Mouse (Mus musculus) CD8-positive naive resting alpha-beta T cell, adult 57 days (primary cell): ENCODE measurements around the gene Ppwd1. TPM values are rescaled to one million over a fixed set of nuclear protein-coding genes. Genes with fewer than 3 reads are reported as not detected.

Experiments
- total RNA-seq: library from RNA; stranded (reverse); gene quantifications from one replicate; pipeline ENCODE4 v1.2.4, GENCODE M21; 2023

Gene Ppwd1
- 25.9 TPM for total RNA-seq

GRCm38 (mm10) chr13:104228384-104229066, at the start of gene Ppwd1, which contains the start of gene Cenpk:
Gene Ppwd1 (minus strand): TSS chr13:104228843.
Gene Cenpk (plus strand): TSS chr13:104228611.

GRCm38 (mm10) chr13:104178650-104179121, 50.0 kb downstream of the Ppwd1 start, which contains the start of gene Trim23:
Gene Trim23 (plus strand): TSS chr13:104178797.

GRCm38 (mm10) chr13:104177796-104178649, 50.6 kb downstream of the Ppwd1 start, which contains the start of gene Trappc13:
Gene Trappc13 (minus strand): TSS chr13:104178469.

Other genes starting within 250 kb of the Ppwd1 start
- gene Nln, start 119.2 kb downstream of the Ppwd1 start, total RNA-seq = 13.9 TPM
- gene Sgtb, start 119.1 kb downstream of the Ppwd1 start, total RNA-seq = 0.58 TPM
- 26.3 TPM for gene Trappc13, start 50.4 kb downstream of the Ppwd1 start, total RNA-seq
- gene Trim23, start 50.0 kb downstream of the Ppwd1 start, total RNA-seq = 15.1 TPM
- gene Cenpk, start 232 bp downstream of the Ppwd1 start, total RNA-seq = 4.9 TPM
- 28.4 TPM for gene Adamts6, start 59.0 kb upstream of the Ppwd1 start, total RNA-seq